Mouse (Mus musculus) kidney, embryonic 15.5 days (tissue): ENCODE results near the gene Smad5. TPM values are rescaled to one million over a fixed set of nuclear protein-coding genes. Genes with fewer than 3 reads are reported as not detected.
A peak's percentile ranks its signal among the peaks of the same experiment; 100 is the strongest.

Experiments
- ATAC-seq: fragments of 200-750 bp; cut with Nextera tagmentation; replicated peaks from 2 replicates; pipeline ENCODE4 v1.8.0; 2017; ENCODE audit warnings: moderate TSS enrichment; ENCODE audit not compliant: low FRiP score
- H3K27ac ChIP-seq: fragments of 300-500 bp; sonication (generic); 2 replicates; pipeline ENCODE4 v1.5.1; 2015; ENCODE audit warnings: mild to moderate bottlenecking, inconsistent platforms
- H3K27me3 ChIP-seq: fragments of 300-500 bp; sonication (generic); 2 replicates; pipeline ENCODE4 v1.6.1; 2015; ENCODE audit warnings: inconsistent platforms
- H3K36me3 ChIP-seq: fragments of 300-500 bp; sonication (generic); 2 replicates; pipeline ENCODE4 v1.6.1; 2015; ENCODE audit warnings: inconsistent platforms
- H3K4me1 ChIP-seq: fragments of 300-500 bp; sonication (generic); 2 replicates; pipeline ENCODE4 v1.6.1; 2015; ENCODE audit warnings: inconsistent platforms
- H3K4me2 ChIP-seq: fragments of 300-500 bp; sonication (generic); 2 replicates; pipeline ENCODE4 v1.6.1; 2015; ENCODE audit warnings: moderate library complexity, mild to moderate bottlenecking, inconsistent platforms
- H3K4me3 ChIP-seq: fragments of 300-500 bp; sonication (generic); replicated peaks from 2 replicates; pipeline ENCODE4 v1.5.1; 2015; ENCODE audit warnings: mild to moderate bottlenecking, inconsistent platforms
- H3K9ac ChIP-seq: fragments of 300-500 bp; sonication (generic); 2 replicates; pipeline ENCODE4 v1.6.1; 2015; ENCODE audit warnings: mild to moderate bottlenecking, inconsistent platforms
- H3K9me3 ChIP-seq: fragments of 300-500 bp; sonication (generic); replicated peaks from 2 replicates; pipeline ENCODE4 v1.6.1; 2016; ENCODE audit warnings: inconsistent platforms
- WGBS: fragments of 180-500 bp; shearing (Covaris S2); methylation state at CpG from one replicate; pipeline ENCODE4 v1.1.7; 2015; ENCODE audit warnings: mixed read lengths; 5-methylcytosine and 5-hydroxymethylcytosine counted together
- polyA plus RNA-seq: library from polyadenylated mRNA; unstranded; fragments of >200 nt; fragmentation: Nextera tagmentation; extraction: Ambion mirVana; gene quantifications from 2 replicates; pipeline ENCODE4 v1.2.1, GENCODE M21; 2015

The Smad5 gene
- polyA plus RNA-seq, 1 experiment from 2014 or later = 33.3 TPM

DNA sequence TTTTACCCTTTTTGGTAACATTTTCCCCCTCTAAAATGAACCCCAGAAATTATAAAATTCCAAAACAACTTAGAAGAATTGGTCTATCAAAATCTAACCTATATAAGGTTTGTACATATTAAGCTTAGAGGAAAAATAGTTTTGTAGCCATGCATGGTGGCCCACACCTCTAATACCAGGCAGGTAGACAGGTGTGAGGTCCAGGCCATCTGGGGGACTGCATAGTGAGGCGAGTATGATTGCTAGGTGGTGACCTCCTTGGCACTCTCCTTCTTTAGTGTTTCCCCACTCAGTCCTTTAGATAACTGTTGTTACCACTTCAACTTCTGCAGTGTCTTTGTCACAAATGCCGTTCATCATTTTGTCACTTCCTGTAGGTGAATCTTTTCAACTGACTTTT is 1.8 kb downstream of the Smad5 start:
- H3K9me3 ChIP-seq = no peaks in the 10 kb centered on the region
- H3K27me3 ChIP-seq = no peaks in the 10 kb centered on the region
- H3K4me1 ChIP-seq = peaks cover 57% of the 10 kb centered on the region
- peak overlapping the region; percentile 100; the same call in 1 of the 2 replicates for H3K27ac ChIP-seq
- H3K36me3 ChIP-seq = peaks cover 30% of the 10 kb centered on the region
- 56% methylated on average over 2 of the region's 2 CpGs for WGBS
- no peak for ATAC-seq
- H3K9ac ChIP-seq = no peak overlapping the region
- peak overlapping the region; percentile 83 for H3K4me3 ChIP-seq
- peak overlapping the region; percentile 71 for H3K4me2 ChIP-seq

DNA sequence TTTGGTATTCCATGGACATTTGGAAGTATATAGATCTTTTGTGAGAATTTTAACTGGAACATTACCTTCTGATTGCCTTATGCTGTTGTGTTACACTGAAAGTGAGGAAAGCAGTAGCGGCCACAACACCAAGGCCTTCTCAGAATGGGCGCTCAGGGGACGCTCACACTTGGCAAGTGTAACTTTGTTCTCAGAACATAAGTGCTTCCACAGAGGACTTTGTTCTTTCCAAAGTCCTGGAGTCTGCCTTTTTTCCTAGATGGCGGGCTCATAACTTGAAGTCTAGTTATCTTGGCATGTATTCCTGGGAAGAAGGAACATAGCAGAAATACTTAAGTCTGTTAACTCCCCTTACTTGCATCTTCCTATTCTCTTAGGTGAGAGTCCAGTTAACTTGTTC is 4.3 kb downstream of the Smad5 start:
- H3K36me3 ChIP-seq = peaks cover 35% of the 10 kb centered on the region
- WGBS = 89% methylated on average over 4 of the region's 4 CpGs
- no peak overlapping the region for H3K4me2 ChIP-seq
- H3K27me3 ChIP-seq = no peaks in the 10 kb centered on the region
- H3K9ac ChIP-seq = no peak overlapping the region
- H3K9me3 ChIP-seq = no peaks in the 10 kb centered on the region
- H3K4me1 ChIP-seq = peaks cover 57% of the 10 kb centered on the region
- no peak overlapping the region for H3K27ac ChIP-seq
- H3K4me3 ChIP-seq = no peak overlapping the region
- no peak for ATAC-seq

DNA sequence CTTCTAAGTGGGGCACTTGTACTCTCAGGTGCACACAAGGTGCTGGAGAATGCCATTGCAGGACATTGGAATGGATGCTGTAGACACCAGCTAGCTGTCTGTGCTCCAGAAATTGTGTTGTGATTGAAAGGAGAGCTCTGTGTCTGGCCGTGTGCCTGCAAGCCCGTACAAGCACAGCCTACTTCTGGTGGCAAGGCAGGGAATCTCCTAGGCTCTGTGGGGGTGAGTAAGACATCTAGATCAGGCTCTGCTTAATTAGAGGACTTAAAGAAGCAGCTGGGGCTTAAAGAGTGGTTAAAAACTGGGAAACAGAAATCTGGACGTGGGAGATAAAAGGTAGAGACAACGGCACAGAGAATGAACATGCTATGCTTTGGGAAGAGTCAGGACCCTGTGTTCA is 4.8 kb downstream of the Smad5 start:
- Histone ChIP-seq H3K36me3 (peaks cover 40% of the 10 kb centered on the region), H3K27me3 (no peaks in the 10 kb centered on the region), H3K9me3 (no peaks in the 10 kb centered on the region), H3K9ac (no peak overlapping the region), H3K4me3 (no peak overlapping the region), H3K4me1 (peaks cover 52% of the 10 kb centered on the region), H3K4me2 (no peak overlapping the region), H3K27ac (no peak overlapping the region)
- 76% methylated on average over 4 of the region's 4 CpGs for WGBS
- no peak for ATAC-seq

DNA sequence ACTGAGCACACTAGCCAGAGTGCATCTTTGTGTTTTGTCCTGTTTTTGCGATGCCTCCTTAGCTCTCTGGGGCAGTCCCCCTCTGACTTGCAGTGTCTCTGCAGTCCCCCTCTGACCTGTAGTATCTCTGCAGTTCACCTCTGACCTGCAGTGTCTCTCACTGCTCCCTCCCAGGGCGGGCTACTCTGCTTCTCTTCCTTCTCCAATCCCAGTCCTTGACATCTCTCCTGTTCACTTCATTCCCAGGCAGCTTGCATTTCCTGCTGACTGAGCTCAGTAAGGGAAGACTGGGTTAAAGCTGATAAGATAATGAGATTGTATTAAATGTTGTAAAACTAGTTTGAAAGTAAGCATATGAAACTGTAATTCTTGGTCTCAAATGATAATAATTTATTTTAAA is 7.8 kb downstream of the Smad5 start:
- 60% methylated on average over 2 of the region's 2 CpGs for WGBS
- H3K9ac ChIP-seq = no peak overlapping the region

DNA sequence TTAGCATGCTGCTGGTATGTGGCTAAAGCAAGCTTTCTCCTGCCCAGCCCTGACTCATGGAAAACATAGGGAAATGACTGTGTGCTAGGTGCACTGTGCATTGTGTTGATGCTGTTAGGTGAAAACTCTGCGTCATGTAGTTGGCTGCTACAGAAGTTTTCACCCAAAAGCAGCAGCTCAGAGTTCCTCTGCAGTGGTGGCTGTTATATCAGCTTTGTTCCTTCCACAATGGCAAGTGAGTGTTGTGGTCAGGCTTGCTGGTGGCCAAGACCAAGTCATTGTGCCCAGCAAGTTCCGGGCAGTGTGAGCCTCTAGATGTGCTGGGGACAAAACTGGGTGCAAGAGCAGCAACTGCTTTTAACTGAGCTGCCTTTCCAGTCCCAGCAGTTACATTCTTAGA is 9.4 kb downstream of the Smad5 start:
- Histone ChIP-seq H3K9ac (no peak overlapping the region), H3K36me3 (peaks cover 27% of the 10 kb centered on the region), H3K4me3 (no peak overlapping the region), H3K9me3 (no peaks in the 10 kb centered on the region), H3K27ac (no peak overlapping the region), H3K27me3 (no peaks in the 10 kb centered on the region), H3K4me1 (peaks cover 23% of the 10 kb centered on the region), H3K4me2 (no peak overlapping the region)
- ATAC-seq = no peak
- 96% methylated on average over 2 of the region's 2 CpGs for WGBS

More for the DNA sequence above, 7.8 kb downstream of the Smad5 start:
- Histone ChIP-seq H3K4me1 (peaks cover 33% of the 10 kb centered on the region), H3K4me3 (no peak overlapping the region), H3K36me3 (peaks cover 42% of the 10 kb centered on the region), H3K27ac (no peak overlapping the region; the same call in 1 of the 2 replicates), H3K4me2 (no peak overlapping the region), H3K27me3 (no peaks in the 10 kb centered on the region), H3K9me3 (no peaks in the 10 kb centered on the region)
- no peak for ATAC-seq

DNA sequence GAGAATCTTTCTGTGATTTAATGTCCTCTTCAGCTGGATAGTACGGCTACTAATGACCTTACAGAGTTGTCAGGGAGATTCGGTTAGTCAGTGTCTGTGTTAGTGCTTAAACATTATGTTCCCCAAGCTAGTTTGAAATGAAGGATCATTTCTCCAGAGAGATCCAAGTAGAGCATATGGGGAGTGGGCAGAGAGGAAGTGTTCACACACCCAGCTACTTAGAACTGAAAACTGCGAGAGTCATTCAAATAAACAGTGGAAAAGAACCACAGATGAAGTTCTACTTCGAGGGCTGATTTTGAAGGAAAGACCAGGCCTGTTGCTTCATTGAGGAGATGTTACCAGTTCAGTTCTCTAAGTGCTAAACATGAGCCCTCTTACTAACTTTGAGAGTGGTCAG is 23.7 kb downstream of the Smad5 start:
- no peak for ATAC-seq
- no peak overlapping the region for H3K4me3 ChIP-seq
- peaks cover 87% of the 10 kb centered on the region for H3K36me3 ChIP-seq
- H3K9ac ChIP-seq = no peak overlapping the region
- WGBS = 86% methylated on average over 4 of the region's 4 CpGs
- peaks cover 24% of the 10 kb centered on the region for H3K4me1 ChIP-seq
- H3K27ac ChIP-seq = no peak overlapping the region
- no peak overlapping the region for H3K4me2 ChIP-seq
- no peaks in the 10 kb centered on the region for H3K9me3 ChIP-seq
- no peaks in the 10 kb centered on the region for H3K27me3 ChIP-seq

DNA sequence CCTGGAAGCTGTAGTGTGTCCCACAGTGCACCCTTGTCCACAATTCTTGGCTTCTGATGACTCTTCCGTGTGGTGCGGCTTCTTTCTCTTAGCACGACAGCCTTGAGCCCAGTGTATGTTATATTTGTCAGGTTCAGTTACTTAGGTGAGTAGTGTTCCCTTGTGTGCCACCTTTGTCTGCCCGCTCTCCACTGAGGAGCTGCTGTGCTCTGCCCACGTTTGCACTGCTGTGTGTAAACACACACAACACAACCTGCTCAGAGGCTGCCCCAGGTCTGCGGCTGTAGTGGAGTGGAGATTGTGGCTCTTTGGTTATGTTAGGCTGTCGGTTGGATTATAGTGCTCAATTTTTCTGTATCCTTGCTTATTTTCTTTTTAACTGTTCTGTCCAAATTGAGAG is 26.2 kb downstream of the Smad5 start:
- no peak overlapping the region for H3K27ac ChIP-seq
- no peaks in the 10 kb centered on the region for H3K9me3 ChIP-seq
- peaks cover 18% of the 10 kb centered on the region for H3K4me1 ChIP-seq
- H3K4me3 ChIP-seq = no peak overlapping the region
- no peak overlapping the region for H3K4me2 ChIP-seq
- ATAC-seq = no peak
- 91% methylated on average over 7 of the region's 7 CpGs for WGBS
- H3K9ac ChIP-seq = no peak overlapping the region
- H3K36me3 ChIP-seq = peaks cover 96% of the 10 kb centered on the region
- H3K27me3 ChIP-seq = no peaks in the 10 kb centered on the region

DNA sequence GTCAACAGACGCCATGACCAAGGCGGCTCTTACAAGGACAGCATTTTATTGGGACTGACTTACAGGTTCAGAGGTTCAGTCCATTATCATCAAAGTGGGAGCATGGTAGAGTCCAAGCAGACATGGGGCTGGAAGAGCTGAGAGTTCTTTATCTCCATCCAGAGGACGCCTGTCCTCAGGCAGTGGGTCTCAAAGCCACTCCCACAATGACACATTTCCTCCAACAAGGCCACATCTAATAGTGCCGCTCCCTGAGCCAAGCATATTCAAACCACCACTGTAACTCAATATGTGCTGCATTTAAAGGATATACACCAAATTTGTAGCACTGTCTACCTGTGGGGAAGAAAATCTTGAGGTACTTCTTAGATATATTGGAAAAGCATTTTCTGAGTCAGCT is 31.8 kb downstream of the Smad5 start:
- no peak for ATAC-seq
- Histone ChIP-seq H3K27me3 (no peaks in the 10 kb centered on the region), H3K4me2 (no peak overlapping the region), H3K27ac (no peak overlapping the region), H3K4me1 (no peaks in the 10 kb centered on the region), H3K4me3 (no peak overlapping the region), H3K9me3 (no peaks in the 10 kb centered on the region), H3K36me3 (peaks cover 95% of the 10 kb centered on the region), H3K9ac (no peak overlapping the region)
- WGBS = 82% methylated on average over 4 of the region's 4 CpGs

DNA sequence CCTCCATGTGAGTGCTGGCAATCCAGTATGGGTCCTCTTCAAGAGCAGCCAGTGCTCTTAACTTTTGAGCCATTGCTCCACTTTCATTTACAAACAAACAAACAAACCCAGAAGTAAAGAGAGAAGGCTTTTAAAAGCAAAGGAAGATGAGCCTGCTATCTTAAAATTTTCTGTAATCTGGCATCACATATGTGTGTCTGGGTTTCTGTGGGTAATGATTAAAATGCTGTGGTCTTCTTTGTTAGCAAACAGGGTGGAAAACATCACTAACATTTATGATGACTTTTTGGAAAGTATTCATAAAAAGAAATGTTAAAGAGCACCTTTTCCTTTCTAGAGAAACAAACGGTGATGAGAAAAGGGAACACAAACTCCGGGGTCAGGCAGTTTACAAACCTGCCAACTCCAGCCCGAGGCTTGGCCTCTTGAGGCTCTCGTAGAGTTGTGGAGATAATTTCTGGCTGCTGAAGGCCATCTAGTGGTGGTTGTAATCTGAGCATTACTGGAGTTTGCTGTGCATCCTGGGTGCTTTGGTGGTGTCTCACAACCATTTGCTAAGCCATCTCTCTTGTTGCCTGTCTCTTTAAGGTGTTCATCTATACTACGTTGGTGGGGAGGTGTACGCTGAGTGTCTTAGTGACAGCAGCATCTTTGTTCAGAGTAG is 32.5 kb downstream of the Smad5 start:
- no peaks in the 10 kb centered on the region for H3K4me1 ChIP-seq
- WGBS = 46% methylated on average over 6 of the region's 6 CpGs
- no peaks in the 10 kb centered on the region for H3K27me3 ChIP-seq
- peaks cover 95% of the 10 kb centered on the region for H3K36me3 ChIP-seq
- H3K9me3 ChIP-seq = no peaks in the 10 kb centered on the region
- no peak overlapping the region for H3K27ac ChIP-seq
- no peak overlapping the region for H3K4me3 ChIP-seq
- ATAC-seq = no peak
- H3K9ac ChIP-seq = no peak overlapping the region
- H3K4me2 ChIP-seq = no peak overlapping the region

DNA sequence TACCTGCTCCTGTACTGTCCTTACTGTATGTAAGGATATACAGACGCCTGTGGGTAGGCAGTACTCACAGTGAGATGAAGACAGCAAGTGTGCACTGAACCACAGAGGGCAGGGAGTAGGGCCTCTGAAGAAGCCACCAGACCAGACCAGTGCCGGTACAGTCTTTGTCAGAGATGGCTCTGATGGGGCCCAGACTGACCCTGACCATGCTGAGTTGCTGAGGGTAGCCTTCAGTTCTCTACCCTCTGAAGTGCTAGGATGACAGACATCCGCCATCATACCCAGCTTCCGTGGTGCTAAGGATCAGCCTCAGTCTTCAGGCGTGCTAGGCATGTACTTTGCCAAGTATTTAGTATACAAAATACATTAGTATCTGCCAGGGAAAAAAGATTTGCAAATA is 36.7 kb downstream of the Smad5 start:
- no peaks in the 10 kb centered on the region for H3K4me1 ChIP-seq
- H3K9ac ChIP-seq = no peak overlapping the region
- H3K4me2 ChIP-seq = no peak overlapping the region
- no peak overlapping the region for H3K27ac ChIP-seq
- H3K9me3 ChIP-seq = no peaks in the 10 kb centered on the region
- H3K27me3 ChIP-seq = no peaks in the 10 kb centered on the region
- ATAC-seq = no peak
- no peak overlapping the region for H3K4me3 ChIP-seq
- WGBS = 90% methylated on average over 5 of the region's 5 CpGs
- H3K36me3 ChIP-seq = peaks cover 76% of the 10 kb centered on the region

DNA sequence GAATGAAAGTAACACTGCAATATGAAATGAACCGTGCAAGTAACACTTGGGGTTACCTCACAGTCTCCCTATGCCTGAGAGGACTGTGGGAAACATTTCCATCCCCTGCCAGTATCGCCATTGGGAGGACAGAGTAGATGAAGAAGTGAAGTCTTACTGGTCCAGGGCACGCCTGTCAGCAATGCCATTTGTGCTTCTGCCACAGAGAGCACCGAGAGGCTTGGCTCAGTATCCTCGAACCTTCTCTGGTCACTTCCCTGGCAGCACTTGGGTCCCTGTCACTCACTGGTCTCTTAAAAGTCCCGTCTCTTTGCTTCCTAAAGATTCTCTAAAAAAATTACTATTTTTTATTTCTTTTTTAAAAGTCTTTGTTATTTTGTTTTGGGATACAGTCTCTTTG is 37.7 kb downstream of the Smad5 start:
- H3K27ac ChIP-seq = no peak overlapping the region
- H3K4me1 ChIP-seq = no peaks in the 10 kb centered on the region
- peaks cover 68% of the 10 kb centered on the region for H3K36me3 ChIP-seq
- no peaks in the 10 kb centered on the region for H3K27me3 ChIP-seq
- no peak for ATAC-seq
- no peaks in the 10 kb centered on the region for H3K9me3 ChIP-seq
- H3K4me3 ChIP-seq = no peak overlapping the region
- WGBS = 86% methylated on average over 6 of the region's 6 CpGs
- H3K4me2 ChIP-seq = no peak overlapping the region
- no peak overlapping the region for H3K9ac ChIP-seq

DNA sequence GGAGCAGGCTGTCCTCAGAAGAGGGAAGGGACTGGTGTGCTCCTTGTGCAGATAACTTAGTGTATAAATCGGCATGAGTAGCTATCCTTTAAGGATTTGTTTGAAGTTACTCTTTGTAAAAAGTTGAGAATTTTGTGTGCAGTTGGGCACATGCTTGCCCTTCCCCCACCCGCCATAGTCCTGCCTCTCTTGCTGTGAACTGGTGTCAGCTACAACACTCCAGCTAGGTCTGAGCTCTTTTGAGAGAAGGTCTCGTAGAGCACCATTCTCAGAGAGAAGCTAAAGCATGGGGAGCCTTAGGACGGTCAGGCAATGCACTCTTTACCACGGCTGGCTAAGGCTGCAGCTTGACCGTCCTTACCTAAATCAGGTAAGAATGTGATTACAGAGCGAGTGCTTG is 38.9 kb downstream of the Smad5 start:
- Histone ChIP-seq H3K4me3 (no peak overlapping the region), H3K4me2 (no peak overlapping the region), H3K36me3 (peaks cover 57% of the 10 kb centered on the region), H3K27ac (no peak overlapping the region), H3K27me3 (no peaks in the 10 kb centered on the region), H3K4me1 (no peaks in the 10 kb centered on the region), H3K9ac (no peak overlapping the region), H3K9me3 (no peaks in the 10 kb centered on the region)
- WGBS = 87% methylated on average over 7 of the region's 7 CpGs
- ATAC-seq = no peak

DNA sequence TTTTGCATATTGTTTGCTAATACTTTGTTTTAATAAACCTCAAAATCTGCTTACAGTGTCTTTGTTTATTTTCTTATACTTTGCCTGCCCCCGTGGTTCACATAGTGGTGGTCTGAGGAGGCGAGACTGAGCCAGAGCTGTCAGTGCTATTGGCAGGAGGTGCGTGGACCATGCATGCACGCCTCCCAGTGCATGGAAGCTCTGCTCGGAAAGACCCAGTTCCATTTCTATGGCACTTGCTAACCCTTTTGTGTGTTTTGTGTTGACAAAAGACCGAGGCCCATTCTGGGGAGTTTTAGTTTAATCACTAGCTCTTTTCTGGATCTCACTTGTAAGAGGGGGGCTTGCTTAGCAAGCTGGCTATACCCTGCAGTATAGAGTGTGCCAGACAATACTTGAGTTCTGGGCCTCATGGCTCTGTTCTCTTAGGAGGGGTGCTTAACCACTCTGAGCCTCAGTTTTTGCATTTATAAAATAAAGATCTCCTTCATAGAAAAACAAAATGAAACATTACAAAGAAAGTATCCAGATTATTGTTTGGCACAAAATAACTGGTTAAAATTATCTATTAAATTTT is 39.6 kb downstream of the Smad5 start:
- Histone ChIP-seq H3K4me2 (no peak overlapping the region), H3K4me1 (peaks cover 4% of the 10 kb centered on the region; the same call in 1 of the 2 replicates), H3K27me3 (no peaks in the 10 kb centered on the region), H3K27ac (no peak overlapping the region), H3K36me3 (peaks cover 50% of the 10 kb centered on the region), H3K9ac (no peak overlapping the region), H3K9me3 (no peaks in the 10 kb centered on the region), H3K4me3 (no peak overlapping the region)
- 84% methylated on average over 6 of the region's 6 CpGs for WGBS
- ATAC-seq = no peak
